Comparison of ENCODE assay signal across 13 mouse cellular contexts in the genomic region with DNA sequence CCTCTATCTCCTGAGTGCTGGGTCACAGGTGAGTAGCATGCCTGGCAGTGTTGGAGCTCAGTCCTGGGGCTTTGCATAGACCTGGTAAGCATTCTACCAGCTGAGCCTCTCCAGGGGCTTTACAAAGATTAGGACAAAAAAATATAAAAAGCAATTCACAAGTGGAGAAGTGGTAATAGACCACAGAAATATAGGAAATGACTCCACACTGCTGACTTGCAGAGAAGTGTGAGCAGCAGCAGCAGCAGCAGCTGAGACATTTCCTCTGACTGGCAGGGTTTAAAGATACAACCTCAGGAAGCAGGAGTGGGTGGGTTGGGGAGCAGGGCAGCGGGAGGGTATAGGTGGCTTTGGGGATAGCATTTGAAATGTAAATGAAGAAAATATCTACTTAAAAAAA.
DNase-seq lines count a peak whose midpoint lies in the region; ATAC-seq lines count a peak whose summit lies in the region.
"Had no signal": no experiment of that assay in that cellular context is flagged by ENCODE, and none has a peak within 500 bp of the region (broad histone marks: within the 10 kb centered on the region; RNA-seq: fewer than 3 reads in every experiment).

No protein-coding gene starts in this region.

- 24% methylated on average over 1 of the region's 1 CpGs for WGBS in kidney, embryonic 15.5 days

- no peaks in the 10 kb centered on the region for H3K36me3 ChIP-seq in kidney, embryonic 15.5 days
- H3K36me3 ChIP-seq: heart, embryonic 10.5 days; hindbrain, embryonic 15.5 days had no signal

- H3K27me3 ChIP-seq in kidney, embryonic 15.5 days: no peaks in the 10 kb centered on the region
- H3K27me3 ChIP-seq: hindbrain, embryonic 15.5 days had no signal

- no peak overlapping the region for H3K4me2 ChIP-seq in kidney, embryonic 15.5 days
- H3K4me2 ChIP-seq: hindbrain, embryonic 15.5 days had no signal

- H3K9me3 ChIP-seq in kidney, embryonic 15.5 days (replicated peaks): no peaks in the 10 kb centered on the region
- H3K9me3 ChIP-seq: heart, embryonic 10.5 days; hindbrain, embryonic 15.5 days had no signal

- no peak overlapping the region for H3K4me3 ChIP-seq in kidney, embryonic 15.5 days (replicated peaks)
- H3K4me3 ChIP-seq: heart, embryonic 10.5 days; hindbrain, embryonic 15.5 days had no signal

- no peak for ATAC-seq in kidney, embryonic 15.5 days (replicated peaks; ENCODE audit: low FRiP score)
- peak; percentile 69 for ATAC-seq in granulocyte monocyte progenitor cell, adult 5-6 weeks (replicated peaks; ENCODE audit: poor library complexity, severe bottlenecking)

- peak overlapping the region; percentile 63 for H3K27ac ChIP-seq in kidney, embryonic 15.5 days
- H3K27ac ChIP-seq: heart, embryonic 10.5 days; hindbrain, embryonic 15.5 days had no signal

- peaks cover 85% of the 10 kb centered on the region for H3K4me1 ChIP-seq in kidney, embryonic 15.5 days

- no peak overlapping the region for H3K9ac ChIP-seq in kidney, embryonic 15.5 days
- H3K9ac ChIP-seq: hindbrain, embryonic 15.5 days had no signal

- DNase-seq in kidney, adult 11 months: no peak
- peak; percentile 24 for DNase-seq in thymus, postnatal 0 days (ENCODE audit: low spot score)
- DNase-seq in thymus, postnatal 10 days (ENCODE audit: low spot score in 2 of 2): no peak
- peak; percentile 33 for DNase-seq in thymus, postnatal 25 days
- DNase-seq in urinary bladder, adult 18-20 months (ENCODE audit: low spot score in 2 of 2): no peak
- no peak for DNase-seq in cerebellum, postnatal 25 days
- DNase-seq: adrenal gland, postnatal 36 days; cerebellum, adult 8-10 months; lung, postnatal 4 days had no signal

Comparison
In these comparisons a context has a peak if more than half of its experiments do, and no peak if none do; other contexts are left out.
1. DNase-seq: peak in thymus, postnatal 0 days (single experiment) and thymus, postnatal 25 days (single experiment); none in kidney, adult 11 months (single experiment), thymus, postnatal 10 days (0 of 2), urinary bladder, adult 18-20 months (0 of 2) and cerebellum, postnatal 25 days (0 of 2).